Mouse (Mus musculus) frontal cortex, postnatal 10 days (tissue): Measurements from ENCODE around the gene Pigf.
A peak's percentile ranks its signal among the peaks of the same experiment; 100 is the strongest.
"Not testable (repeated sequence)": the region's sequence is repeated elsewhere in the genome, so short reads cannot be mapped to it uniquely, and the experiment has no call there.

Source experiments
- DNase-seq, 2 experiments: peaks; one replicate each; pipeline ENCODE4 v3.0.0; 2022; ENCODE audit warnings: low spot score in 2 of 2, mixed read lengths in 1 of 2

Pigf gene

DNA sequence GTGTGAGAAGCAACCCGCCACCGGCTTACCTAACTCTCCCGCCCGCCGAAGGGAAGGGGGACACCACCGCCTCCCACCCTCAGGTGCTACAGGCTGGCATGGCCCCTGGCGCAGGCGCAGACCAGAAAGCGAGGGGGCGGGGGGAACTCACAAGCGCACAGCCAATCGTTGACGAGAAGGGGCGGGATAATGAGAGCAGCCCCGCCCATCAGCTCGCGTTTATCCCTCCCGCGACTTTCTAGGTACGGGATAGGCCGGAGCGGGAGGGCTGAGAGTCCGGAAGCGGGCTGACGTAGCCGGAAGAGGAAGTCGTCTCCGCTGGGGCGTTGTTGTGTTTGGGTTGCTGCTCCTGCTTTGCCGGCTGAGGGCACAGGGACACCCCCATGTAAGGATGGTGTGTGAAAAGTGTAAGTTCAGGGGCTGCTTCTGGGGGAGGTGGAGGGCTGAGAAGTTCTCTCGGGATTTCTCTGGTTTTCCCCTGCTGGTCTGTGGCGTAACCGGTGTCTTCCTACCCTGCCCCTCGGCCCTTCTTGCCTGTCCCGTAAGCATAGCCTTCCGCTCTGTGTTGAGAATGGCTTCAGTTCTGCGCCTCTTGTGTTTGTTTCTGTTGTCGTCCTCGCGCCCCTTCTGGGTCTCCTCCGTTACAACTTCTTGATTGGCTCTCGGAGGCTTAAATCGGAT, at the start of gene Pigf, which contains the start of gene Cript:
Pigf (minus strand) TSS at position 138 of the 681 bp plus-strand sequence.
Cript (plus strand) TSS at position 282 of the 681 bp plus-strand sequence.
- peak; percentile 95 to 97 for DNase-seq

DNA sequence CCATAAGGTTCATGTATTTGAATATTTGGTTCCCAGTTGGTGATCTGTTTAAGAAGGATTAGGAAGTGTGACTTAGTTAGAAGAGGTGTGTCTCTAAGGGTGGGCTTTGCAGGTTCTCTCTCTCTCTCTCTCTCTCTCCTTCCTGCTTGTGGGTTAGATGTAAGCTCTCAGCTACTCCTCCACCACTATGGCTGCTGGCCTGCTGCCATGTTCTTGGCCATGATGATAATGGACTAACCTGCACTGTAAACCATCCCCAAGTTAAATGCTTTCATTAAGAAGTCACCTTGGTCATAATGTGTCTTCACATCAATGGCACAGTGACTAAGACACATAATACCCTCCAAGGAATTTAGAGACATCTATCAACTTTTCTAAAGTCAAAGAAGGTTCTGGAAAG, 48.3 kb upstream of the Pigf start:
- no peak for DNase-seq

DNA sequence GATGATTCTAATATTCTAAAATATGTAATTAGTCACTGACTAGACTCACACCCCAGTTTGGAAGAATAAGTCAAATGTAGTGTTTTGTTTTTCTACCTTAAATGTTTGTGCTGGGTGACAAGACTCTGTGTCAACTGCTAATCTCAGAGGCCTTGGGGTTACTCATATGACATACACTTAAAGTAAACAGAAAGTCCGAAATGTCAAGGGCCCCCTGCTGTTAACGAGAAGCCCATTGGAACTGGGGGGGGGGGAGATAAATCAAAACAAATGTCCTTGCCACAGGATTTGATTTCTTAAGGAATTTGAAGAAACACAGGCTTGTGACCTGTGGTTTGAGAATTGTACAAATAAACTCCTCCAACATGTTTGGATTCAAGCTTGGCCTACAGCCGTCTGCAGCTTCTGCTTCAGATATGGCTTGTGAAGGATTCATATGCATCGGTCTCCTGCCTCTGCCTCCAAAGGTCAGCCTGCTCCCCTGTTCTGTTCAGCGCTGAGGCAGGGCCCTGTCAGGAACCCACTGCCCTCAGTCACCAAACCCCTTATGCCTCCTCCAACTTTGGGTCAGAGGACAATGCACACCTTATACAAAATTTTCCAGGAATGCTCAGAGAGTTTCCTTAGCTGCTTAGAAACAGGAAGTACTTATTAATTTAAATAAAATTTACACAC, 47.7 kb upstream of the Pigf start:
- DNase-seq: no peak

DNA sequence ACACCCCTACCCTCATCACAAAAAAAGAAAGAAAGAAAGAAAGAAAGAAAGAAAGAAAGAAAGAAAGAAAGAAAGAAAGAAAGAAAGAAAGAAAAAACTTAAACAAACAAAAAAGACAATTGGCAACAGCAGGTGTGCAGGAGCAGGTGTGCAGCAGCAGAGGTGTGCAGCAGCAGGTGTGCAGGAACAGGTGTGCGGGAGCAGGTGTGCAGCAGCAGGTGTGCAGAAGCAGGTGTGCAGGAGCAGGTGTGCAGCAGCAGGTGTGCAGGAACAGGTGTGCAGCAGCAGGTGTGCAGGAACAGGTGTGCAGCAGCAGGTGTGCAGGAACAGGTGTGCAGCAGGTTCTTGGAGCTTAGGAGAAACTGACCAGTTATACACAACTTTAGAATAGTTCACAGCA, 47.0 kb upstream of the Pigf start:
- DNase-seq: not testable (repeated sequence)

DNA sequence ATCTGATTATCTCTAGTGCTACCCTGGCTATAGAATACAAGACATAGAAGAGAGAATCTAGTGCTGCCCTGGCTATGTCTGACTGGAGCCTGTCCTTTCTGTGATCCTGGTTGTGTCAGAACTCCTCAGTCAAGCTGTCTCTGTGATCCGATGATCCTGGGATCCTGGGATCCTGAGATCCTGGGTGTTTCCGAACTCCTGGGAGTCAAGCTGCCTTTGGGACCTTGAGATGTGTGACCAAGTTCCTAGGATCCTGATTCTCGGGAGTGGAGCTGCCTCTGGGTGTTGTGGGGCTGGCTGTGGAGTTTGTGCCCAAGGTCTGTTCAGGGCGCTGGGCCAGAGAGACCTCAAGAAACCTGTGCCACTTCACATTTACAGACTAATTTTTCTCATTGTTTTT, 43.8 kb upstream of the Pigf start:
- DNase-seq: no peak

DNA sequence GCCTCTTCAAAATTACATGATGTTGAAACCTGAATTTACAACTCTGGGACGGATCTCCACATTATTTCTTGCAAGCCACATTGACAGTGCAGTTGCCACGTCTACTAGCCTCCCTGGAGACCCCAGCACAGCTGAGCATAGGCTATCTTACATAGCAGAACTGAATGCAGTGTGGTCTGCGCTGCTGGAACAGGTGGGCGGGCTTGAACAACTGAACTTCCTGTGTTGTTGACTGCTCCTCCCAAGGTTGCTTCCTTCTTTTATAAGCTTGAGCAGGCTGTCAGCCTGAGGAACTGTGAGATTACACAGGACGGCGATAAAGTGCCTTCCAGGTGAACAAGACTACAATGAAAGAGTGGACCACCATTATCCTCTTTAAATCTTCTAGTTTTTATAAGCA, 38.8 kb upstream of the Pigf start:
- DNase-seq: no peak

DNA sequence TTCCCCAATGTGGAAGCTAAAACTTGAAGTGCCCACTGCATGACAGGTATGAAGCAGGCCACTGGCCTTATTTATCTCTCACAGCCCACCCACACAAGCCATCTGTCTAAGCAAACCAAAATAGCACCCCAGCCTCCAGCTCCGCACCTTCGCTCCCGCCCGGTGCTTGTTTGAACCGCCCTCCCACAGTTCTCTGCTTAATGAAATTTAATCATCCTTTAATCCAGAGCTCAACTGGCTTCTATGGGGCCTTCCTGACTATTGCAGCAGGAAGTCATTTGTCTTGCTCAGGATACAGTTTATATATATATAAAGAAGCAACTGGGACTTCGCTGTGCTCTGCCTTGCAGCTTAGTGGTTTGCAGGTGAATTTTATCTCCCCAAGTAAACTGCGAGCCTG, 38.3 kb upstream of the Pigf start:
- DNase-seq: no peak

DNA sequence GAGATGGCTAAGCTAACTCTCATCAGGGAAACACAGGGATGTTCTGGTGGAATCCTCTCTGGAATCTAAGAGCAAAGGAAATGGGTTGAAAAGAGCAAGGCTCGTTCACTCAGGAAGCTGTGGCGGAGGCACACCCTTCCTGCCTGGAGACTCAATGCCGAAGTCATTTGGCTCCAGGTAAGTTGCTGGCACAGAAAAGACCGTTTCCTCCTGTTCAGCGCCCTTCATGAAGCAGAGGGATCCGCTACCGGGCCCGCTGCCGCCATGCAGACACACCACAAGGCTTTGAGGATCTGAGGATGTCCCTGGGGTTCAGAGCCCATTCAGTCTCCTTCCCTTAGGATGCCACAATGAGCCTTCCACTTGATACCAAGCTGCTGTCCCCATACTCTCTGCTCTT, 37.4 kb upstream of the Pigf start:
- DNase-seq: no peak

DNA sequence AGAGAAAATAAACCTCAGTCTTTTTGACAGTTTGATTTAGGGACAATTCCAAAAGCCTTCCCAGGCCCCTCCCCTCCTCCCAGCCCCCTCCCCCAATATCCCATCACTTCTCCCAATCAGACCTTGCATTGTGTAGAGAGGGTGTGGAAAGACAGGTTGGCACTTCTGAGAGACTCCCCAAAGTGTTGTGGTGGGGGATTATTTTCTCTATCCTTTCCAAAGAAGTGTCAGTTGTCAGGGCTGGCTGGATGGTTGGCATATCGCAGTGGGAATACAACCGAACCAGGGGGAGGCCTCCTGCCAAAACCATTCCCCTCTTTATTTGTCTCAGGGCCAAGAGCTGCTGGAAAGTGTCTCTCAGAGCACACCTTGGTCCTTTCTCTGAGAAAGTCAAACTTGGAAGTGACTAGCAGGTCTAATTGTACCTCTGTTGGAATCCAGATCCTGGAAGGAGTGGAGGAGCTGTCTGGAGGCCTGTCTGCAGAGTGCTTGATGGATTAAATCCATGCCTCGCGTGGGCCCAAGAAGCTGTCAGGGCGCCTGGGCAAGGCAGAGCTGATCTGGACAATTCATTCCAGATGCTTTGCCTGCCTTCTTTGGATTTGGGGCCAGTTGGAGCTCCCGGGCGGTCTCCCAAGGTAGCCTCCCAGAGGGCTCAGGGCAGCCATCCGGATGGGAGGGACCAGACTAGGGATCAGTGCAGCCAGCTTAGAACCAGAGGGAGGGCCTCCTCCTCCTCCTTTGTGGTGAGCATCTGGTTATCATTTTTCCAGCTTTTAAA, 32.5 kb upstream of the Pigf start:
- DNase-seq: no peak

DNA sequence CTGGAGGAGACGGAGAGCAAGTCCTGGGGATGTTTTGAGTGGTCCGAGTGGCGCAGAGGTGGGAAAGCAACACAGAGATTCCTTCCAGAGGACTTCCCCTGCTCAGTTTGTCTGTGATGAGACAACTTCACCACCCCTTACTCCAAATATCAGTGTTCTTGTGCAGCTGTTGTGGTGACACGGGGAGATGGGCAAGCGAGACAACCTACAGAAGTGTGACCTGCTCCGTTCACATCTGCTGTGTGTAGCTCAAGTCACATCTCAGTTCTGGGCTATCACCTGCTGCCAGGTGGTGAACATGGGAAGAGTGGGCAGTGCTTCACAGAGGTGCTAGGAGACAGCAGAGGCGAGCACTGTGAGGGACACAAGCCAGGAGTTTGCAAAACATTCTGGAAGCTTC, 31.6 kb upstream of the Pigf start:
- no peak for DNase-seq

DNA sequence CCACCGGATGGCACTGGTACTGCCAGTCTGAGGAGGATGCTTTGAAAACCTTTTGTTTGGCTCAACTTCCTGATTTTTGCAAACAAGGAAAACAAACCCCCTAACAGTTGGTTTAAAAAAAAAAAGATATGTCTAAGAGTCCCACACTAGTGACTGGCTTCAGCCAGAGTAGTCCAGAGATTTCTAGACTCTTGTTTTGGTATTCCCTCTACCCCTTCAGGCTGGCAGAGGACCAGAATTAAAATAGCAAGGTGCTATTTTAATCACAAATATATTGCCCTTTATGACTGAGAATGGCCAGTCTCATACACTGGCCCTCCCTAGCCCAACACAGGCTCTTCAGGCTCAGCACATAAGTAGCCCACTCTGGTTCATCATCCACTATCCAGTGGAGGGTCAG, 30.5 kb upstream of the Pigf start:
- no peak for DNase-seq

DNA sequence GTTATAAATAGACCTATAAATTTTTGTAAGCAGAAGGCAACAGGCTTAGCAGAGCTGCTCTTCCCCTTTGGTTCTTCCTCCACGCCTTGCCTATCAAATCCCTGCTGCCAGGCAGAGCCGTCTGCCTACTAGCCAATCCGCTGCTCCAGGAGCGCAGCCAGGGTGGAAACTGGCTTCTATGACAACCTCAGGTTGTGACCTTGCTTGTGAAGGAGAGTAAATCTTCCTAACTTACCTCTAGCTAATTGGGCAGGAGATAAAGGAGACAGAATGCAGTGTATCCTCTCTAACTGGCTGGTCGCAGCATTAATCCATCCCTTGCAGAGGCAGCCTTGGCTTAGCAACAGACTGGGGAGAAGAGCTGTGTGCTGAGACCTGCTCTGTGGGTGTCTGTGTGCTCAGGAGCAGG, 29.8 kb upstream of the Pigf start:
- peak; percentile 52 to 74 for DNase-seq

DNA sequence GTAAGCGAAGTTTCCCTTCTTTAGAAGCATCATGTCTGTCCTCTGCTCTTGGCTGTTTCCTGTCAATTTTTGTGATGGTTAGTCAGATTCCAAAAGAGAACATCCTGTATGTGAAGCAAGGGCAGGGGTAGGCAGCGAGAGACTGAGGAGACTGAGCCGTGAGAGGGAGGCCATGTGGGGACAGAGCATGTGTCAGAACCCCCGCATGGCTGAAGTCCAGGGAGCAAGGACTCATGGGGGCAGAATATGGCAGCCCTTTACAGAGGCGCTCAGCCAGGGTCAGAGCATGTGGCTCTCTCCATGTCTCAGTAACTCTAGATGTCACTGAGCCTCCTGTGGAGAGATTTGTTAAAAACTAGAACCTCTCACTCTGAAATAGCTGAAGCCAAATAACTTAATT, 28.7 kb upstream of the Pigf start:
- no peak for DNase-seq

DNA sequence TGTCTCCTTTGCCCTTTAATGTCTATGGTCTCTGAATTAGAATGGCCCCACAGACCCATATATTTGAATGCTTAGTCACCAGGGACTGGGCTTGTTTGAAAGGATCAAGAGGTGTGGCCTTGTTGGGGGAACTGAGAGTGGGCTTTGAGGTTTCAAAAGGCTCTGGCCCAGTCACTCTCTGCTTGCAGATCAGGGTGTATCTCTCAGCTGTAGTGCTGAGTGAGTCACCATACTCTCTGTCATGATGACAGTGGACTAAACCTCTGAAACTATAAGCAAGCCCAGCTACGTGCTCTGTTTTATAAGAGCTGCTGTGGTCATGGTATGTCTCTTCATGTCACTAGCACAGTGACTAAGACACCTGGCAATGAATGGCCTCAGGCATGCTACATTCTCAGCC, 27.2 kb upstream of the Pigf start:
- DNase-seq: no peak

DNA sequence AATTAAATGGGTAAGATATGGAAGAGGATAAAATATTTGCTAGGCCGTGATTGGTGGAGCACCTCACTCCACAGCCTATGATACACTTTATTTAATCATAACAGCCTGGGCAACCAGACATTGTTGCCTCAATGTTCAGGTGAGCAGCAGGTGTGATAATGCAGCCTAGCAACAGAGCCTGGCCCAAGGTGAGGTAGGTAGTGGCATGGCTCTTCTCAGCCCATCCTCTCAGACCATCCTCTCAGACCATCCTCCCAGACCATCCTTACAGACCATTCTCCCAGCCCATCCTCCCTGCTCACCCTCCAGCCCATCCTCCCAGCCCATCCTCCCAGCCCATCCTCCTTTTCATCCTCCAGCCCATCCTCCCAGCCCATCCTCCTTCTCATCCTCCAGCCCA, 26.4 kb upstream of the Pigf start:
- DNase-seq: no peak

DNA sequence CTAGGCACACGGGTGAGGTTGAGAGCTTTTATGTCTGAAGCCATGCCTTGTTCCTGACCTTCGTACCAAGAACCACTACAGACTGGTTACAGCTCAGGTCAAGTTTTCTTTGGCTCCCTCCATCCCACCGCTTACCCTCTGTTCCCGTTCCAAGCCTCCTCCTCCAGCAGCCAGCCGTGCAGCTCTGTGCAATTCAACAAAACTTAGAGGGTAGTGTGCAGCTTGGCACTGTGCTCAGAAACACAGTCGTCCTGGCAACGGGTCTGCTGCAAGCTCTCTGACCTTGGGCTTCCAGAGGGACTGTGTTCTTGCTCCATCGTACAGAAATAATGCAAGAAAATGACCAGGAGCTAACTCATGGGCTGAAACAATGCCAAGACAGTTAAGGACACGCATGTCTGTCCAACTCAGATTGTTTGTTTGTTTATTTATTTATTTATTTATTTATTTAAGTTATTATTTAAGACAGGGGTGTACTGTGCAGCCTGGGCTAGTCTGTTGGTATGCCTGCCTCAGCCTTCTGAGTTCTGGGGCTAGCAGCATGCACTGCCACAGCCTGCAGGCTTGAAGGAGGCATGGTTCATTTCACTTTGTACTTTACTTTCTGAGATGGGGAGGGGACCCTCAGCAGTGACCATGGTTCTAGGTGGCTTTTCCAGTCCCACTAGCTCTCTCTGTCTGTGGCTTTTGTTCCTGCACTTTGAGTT, 25.4 kb upstream of the Pigf start:
- DNase-seq: peak; percentile 50 to 53

DNA sequence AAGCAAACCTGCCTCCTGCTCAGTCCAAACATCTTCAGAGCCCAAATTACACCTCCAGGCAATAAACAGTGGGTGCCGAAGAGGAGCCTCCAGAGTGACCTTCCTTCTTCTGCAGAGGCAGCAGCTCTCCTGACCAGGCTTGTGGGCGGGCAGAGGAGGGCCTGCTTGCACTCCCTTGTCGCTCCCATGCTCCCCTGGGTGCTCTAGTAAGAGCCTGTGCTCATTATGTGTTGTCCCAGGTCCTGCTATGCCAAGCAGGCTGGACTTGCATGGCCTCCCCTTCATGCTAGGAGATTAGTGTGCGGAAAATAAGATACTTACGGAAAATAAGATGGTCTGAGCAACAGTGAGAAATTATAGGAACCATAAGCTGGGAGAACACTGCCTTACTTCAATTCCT, 24.5 kb upstream of the Pigf start:
- no peak for DNase-seq

DNA sequence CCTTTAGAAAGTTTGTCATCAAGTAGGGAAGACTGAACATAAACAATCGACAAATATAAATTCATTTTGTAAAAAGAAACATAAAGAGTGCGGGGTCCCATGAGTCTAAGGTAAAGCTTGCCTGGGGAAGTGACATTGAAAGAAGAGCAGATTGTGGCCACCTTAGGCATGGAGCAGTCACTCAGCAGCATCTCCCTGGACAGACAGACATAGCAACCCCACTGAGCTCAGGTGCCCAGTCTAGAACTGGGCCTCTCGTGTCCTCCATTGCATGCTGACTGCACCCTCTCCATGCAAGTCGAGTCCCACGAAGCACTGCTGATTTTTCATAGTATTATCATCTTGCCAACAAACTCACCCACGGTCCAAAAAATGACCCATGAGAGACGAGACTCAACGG, 19.6 kb upstream of the Pigf start:
- no peak for DNase-seq

DNA sequence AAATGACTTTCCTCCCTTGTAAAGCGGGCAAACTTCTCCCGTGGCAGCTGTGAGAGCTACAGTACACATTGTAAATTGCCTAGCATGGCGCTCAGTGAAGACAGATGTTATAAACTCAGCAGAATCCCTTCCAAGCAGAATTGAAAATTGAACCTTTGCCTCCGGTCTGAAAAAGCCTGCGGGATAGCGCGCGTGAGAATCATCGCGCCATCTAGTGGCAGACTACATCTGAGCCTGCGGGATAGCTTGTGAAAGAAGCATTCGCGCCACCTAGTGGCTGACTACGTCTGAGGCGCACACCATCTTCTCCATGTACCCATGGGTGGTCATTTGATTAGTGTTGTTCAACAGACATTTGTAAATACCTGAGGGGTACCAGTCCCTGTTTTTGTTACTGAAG, 19.2 kb upstream of the Pigf start:
- peak; percentile 70 to 88 for DNase-seq

DNA sequence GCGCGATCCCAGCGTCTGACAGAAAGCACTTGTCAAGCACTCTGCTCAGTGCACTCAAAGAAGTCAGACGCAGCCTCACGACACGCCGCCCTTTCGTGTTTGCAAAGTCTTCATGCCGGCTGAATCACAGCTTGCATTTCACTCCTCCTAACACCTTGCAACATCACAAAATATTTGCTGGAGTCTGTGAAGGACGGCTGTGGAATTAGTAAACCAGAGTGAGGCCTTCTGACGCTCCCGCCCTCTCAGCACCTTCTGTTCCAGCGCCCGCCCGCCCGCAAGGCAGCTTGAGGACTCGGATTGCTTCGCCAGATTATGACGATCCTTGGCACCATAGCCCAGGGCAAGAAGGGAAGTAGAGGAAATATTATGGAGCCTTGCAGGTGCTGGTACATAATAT, 16.5 kb upstream of the Pigf start:
- DNase-seq: peak; percentile 39 to 46

DNA sequence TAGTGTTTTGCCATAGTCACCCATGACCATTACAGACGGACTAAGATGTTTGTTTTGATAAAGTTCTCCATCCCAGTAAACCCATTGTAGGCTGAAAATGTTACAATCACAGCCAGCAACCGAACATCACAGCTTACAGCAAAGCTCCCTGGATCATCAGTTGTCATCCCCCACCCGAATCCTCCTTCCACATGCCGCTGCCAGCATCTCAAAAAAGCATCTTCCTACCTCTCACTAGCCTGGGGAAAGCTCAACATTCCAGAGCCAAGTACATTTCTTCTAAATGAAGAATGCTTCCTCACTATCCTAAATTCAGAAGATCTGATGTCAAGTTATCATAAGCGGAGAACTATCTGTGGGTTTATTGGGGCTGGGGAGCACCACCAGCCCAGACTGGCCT, 13.3 kb upstream of the Pigf start:
- no peak for DNase-seq
